Mouse (Mus musculus) embryonic facial prominence, embryonic 15.5 days (tissue): ENCODE results near the gene Dtx4. TPM values are rescaled to one million over a fixed set of nuclear protein-coding genes. Genes with fewer than 3 reads are reported as not detected.

Experiments
- ATAC-seq: fragments of 200-750 bp; cut with Nextera tagmentation; 2 replicates; pipeline ENCODE4 v1.8.0; 2017; ENCODE audit warnings: low read depth, moderate TSS enrichment; ENCODE audit not compliant: insufficient number of reproducible peaks, low FRiP score, low TSS enrichment
- H3K27ac ChIP-seq: fragments of 300-500 bp; sonication (generic); replicated peaks from 2 replicates; pipeline ENCODE4 v1.5.1; 2015; ENCODE audit warnings: mild to moderate bottlenecking, inconsistent platforms
- H3K27me3 ChIP-seq: fragments of 300-500 bp; sonication (generic); 2 replicates; pipeline ENCODE4 v1.6.1; 2015; ENCODE audit warnings: inconsistent platforms
- H3K36me3 ChIP-seq: fragments of 300-500 bp; sonication (generic); 2 replicates; pipeline ENCODE4 v1.6.1; 2015; ENCODE audit warnings: mild to moderate bottlenecking, inconsistent platforms
- H3K4me1 ChIP-seq: fragments of 300-500 bp; sonication (generic); 2 replicates; pipeline ENCODE4 v1.6.1; 2015; ENCODE audit warnings: inconsistent platforms
- H3K4me2 ChIP-seq: fragments of 300-500 bp; sonication (generic); replicated peaks from 2 replicates; pipeline ENCODE4 v1.6.1; 2015; ENCODE audit warnings: mild to moderate bottlenecking, inconsistent platforms
- H3K4me3 ChIP-seq: fragments of 300-500 bp; sonication (generic); replicated peaks from 2 replicates; pipeline ENCODE4 v1.5.1; 2015; ENCODE audit warnings: mild to moderate bottlenecking, inconsistent platforms
- H3K9ac ChIP-seq: fragments of 300-500 bp; sonication (generic); 2 replicates; pipeline ENCODE4 v1.6.1; 2015; ENCODE audit warnings: inconsistent platforms
- H3K9me3 ChIP-seq: fragments of 300-500 bp; sonication (generic); replicated peaks from 2 replicates; pipeline ENCODE4 v1.6.1; 2016; ENCODE audit warnings: inconsistent platforms
- WGBS: fragments of 180-500 bp; shearing (Covaris S2); methylation state at CpG from one replicate; pipeline ENCODE4 v1.1.7; 2015; 5-methylcytosine and 5-hydroxymethylcytosine counted together
- polyA plus RNA-seq: library from polyadenylated mRNA; unstranded; fragments of >200 nt; fragmentation: Nextera tagmentation; extraction: Ambion mirVana; gene quantifications from 2 replicates; pipeline ENCODE4 v1.2.1, GENCODE M21; 2015

The Dtx4 gene
- polyA plus RNA-seq, 1 experiment from 2014 or later: 10.1 TPM

- Histone ChIP-seq H3K4me1 (no peaks in the 10 kb centered on the region), H3K4me3 (peak overlapping the region; percentile 47), H3K27ac (no peak overlapping the region), H3K36me3 (no peaks in the 10 kb centered on the region), H3K4me2 (peak overlapping the region; percentile 65), H3K27me3 (peaks cover 5% of the 10 kb centered on the region; the same call in 1 of the 2 replicates), H3K9me3 (no peaks in the 10 kb centered on the region), H3K9ac (peak overlapping the region; percentile 33)
- WGBS: 3% methylated on average over 16 of the region's 16 CpGs
- 0 out of 2 replicates have a peak, but pooled peaks have one; percentile 72 for ATAC-seq
Measured at GRCm38 (mm10) chr19:12517671-12518540, 16.7 kb upstream of the Dtx4 start.

DNA sequence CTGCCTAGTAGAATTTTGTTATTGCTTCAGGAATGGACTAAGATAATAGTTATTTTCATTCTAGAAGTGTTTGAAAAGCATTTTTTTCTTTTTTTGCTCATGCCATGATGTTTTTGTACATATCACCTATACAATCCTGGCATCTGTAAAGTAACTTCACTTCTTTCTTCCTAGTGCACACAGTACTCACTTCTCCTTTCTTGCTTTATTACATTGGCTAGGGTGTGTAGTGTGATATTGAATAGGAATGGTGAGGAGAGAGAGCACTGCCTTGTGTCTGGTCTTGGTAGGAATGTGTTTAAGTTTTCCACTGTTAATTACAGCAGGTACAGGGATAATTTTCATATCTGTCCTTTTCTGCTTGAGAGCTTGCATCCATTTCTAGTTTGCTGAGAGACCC, 13.4 kb upstream of the Dtx4 start:
- H3K27me3 ChIP-seq: peaks cover 5% of the 10 kb centered on the region; the same call in 1 of the 2 replicates
- H3K4me2 ChIP-seq: no peak overlapping the region
- no peak overlapping the region for H3K4me3 ChIP-seq
- H3K4me1 ChIP-seq: no peaks in the 10 kb centered on the region
- no peak overlapping the region for H3K9ac ChIP-seq
- H3K9me3 ChIP-seq: no peaks in the 10 kb centered on the region
- no peaks in the 10 kb centered on the region for H3K36me3 ChIP-seq
- H3K27ac ChIP-seq: no peak overlapping the region
- no peak for ATAC-seq

DNA sequence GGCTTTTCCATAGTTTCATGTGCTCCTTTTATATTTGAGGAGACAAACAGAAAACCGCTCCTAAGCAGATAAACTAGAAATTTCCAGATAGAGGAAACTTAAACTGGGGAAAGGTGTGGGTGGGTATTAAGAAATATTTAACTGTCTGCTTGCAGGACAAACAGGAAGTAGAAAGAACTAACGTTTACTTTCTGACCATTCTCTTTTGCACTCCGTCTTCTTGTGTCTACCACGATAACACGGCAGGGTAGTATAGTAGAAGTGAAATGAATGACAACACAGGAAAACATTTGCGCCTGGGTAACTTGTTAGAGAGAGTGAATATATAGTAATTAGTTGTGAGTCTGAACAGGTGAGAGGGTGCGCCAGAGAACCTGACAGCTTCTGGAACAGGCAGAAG, 1.5 kb upstream of the Dtx4 start:
- WGBS: 91% methylated on average over 7 of the region's 7 CpGs
- no peaks in the 10 kb centered on the region for H3K27me3 ChIP-seq

DNA sequence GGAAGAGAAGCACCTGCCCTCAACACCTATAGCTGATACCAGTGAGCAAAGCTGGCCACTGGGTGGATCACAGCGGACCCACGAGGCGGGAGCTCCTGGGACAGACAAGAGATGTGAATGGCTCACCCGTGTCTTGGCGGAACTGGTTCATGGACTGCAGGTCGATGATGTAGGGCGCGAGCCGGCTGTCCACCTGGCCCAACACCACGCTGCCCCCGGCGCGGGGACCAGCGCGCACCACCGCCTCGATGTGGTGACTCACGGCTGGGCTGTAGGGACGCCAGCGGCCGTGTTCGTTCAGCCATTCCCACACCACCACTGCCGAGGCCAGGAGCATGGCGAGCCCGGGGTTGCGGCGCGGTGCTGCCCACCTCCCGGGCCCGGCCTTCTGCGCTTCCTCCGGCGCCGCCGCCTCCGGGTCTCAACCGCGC, 358 bp downstream of the Dtx4 start:
- Histone ChIP-seq H3K4me1 (peaks cover 13% of the 10 kb centered on the region), H3K27ac (peak overlapping the region; percentile 91), H3K9ac (peak overlapping the region; percentile 51), H3K27me3 (no peaks in the 10 kb centered on the region), H3K4me3 (peak overlapping the region; percentile 59), H3K9me3 (no peaks in the 10 kb centered on the region), H3K4me2 (peak overlapping the region; percentile 84), H3K36me3 (no peaks in the 10 kb centered on the region)
- peak; percentile 74 for ATAC-seq
- under 1% methylated on average over 38 of the region's 38 CpGs for WGBS

More for the DNA sequence above, 1.5 kb upstream of the Dtx4 start:
- Histone ChIP-seq H3K9me3 (no peaks in the 10 kb centered on the region), H3K9ac (no peak overlapping the region), H3K4me2 (no peak overlapping the region), H3K36me3 (no peaks in the 10 kb centered on the region), H3K27ac (no peak overlapping the region), H3K4me1 (peaks cover 13% of the 10 kb centered on the region), H3K4me3 (no peak overlapping the region)
- no peak for ATAC-seq

DNA sequence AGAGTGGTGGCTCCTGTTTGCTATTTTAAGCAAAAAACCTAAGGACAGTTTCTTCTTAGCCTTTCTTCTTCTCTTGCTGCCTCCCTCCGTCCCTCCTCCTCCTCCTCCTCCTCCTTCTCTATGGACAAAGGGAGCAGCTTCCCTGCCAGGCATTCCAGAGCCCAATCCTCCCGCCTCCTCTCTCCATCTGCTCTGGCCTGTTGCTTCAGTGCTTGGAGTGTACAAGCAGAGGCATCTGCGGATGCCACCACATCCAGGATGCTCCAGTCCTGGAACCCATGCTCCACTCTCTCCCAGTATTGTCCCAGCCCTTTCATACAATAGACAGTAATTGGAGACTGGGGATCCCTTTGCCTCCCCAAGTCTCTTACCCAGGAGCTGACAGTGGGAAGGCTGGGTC, 1.1 kb downstream of the Dtx4 start:
- 2% methylated on average over 3 of the region's 3 CpGs for WGBS
- Histone ChIP-seq H3K9me3 (no peaks in the 10 kb centered on the region), H3K27ac (peak overlapping the region; percentile 31; the same call in 1 of the 2 replicates), H3K4me2 (peak overlapping the region; percentile 84), H3K36me3 (no peaks in the 10 kb centered on the region), H3K4me3 (peak overlapping the region; percentile 59), H3K9ac (peak overlapping the region; percentile 51; the same call in 1 of the 2 replicates), H3K4me1 (peaks cover 13% of the 10 kb centered on the region), H3K27me3 (no peaks in the 10 kb centered on the region)
- 0 out of 2 replicates have a peak, but pooled peaks have one; percentile 27 for ATAC-seq

GRCm38 (mm10) chr19:12499485-12499884, 1.8 kb downstream of the Dtx4 start:
- H3K27ac ChIP-seq: peak overlapping the region; percentile 31; the same call in 1 of the 2 replicates
- ATAC-seq: no peak

DNA sequence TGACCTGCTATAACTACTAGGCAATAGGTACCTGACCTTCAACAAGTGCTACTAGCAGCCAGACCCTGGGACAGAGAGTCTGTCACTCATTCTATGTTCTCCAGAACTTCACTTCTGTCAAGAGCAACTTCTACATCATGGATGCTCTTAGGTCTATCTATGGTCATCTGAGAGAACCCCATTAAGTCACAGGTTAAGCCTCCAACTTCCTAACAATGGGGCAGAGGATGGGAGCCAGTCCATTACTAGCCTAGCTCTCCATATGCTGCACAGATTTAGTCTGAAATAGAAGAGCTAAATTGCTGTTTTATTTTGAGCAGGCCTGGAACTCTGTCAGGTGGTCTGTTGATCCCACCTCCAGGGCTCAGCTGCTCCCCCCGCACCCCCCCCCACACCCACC, 2.3 kb downstream of the Dtx4 start:
- WGBS: 63% methylated on average over 1 of the region's 1 CpGs
- H3K9ac ChIP-seq: no peak overlapping the region
- H3K27me3 ChIP-seq: no peaks in the 10 kb centered on the region
- H3K9me3 ChIP-seq: no peaks in the 10 kb centered on the region
- H3K4me3 ChIP-seq: no peak overlapping the region
- H3K4me2 ChIP-seq: peak overlapping the region; percentile 84; the same call in 1 of the 2 replicates
- ATAC-seq: no peak
- H3K27ac ChIP-seq: no peak overlapping the region
- H3K36me3 ChIP-seq: no peaks in the 10 kb centered on the region
- H3K4me1 ChIP-seq: peaks cover 13% of the 10 kb centered on the region

More at GRCm38 (mm10) chr19:12499485-12499884, 1.8 kb downstream of the Dtx4 start:
- peak overlapping the region; percentile 59 for H3K4me3 ChIP-seq
- no peaks in the 10 kb centered on the region for H3K36me3 ChIP-seq
- peaks cover 13% of the 10 kb centered on the region for H3K4me1 ChIP-seq
- 15% methylated on average over 2 of the region's 2 CpGs for WGBS
- no peaks in the 10 kb centered on the region for H3K27me3 ChIP-seq
- H3K9me3 ChIP-seq: no peaks in the 10 kb centered on the region
- H3K4me2 ChIP-seq: peak overlapping the region; percentile 84
- no peak overlapping the region for H3K9ac ChIP-seq

- no peak overlapping the region for H3K4me2 ChIP-seq
- no peak for ATAC-seq
- H3K27ac ChIP-seq: no peak overlapping the region
- no peak overlapping the region for H3K9ac ChIP-seq
- H3K9me3 ChIP-seq: no peaks in the 10 kb centered on the region
- H3K36me3 ChIP-seq: no peaks in the 10 kb centered on the region
- no peak overlapping the region for H3K4me3 ChIP-seq
- H3K27me3 ChIP-seq: no peaks in the 10 kb centered on the region
- WGBS: 87% methylated on average over 4 of the region's 4 CpGs
- H3K4me1 ChIP-seq: peaks cover 13% of the 10 kb centered on the region
Measured at GRCm38 (mm10) chr19:12498321-12498720, 2.9 kb downstream of the Dtx4 start.

- no peaks in the 10 kb centered on the region for H3K27me3 ChIP-seq
- H3K4me3 ChIP-seq: no peak overlapping the region
- 72% methylated on average over 2 of the region's 2 CpGs for WGBS
- no peak for ATAC-seq
- H3K36me3 ChIP-seq: no peaks in the 10 kb centered on the region
- H3K4me1 ChIP-seq: peaks cover 13% of the 10 kb centered on the region
- H3K9me3 ChIP-seq: no peaks in the 10 kb centered on the region
- H3K9ac ChIP-seq: no peak overlapping the region
- H3K4me2 ChIP-seq: no peak overlapping the region
- H3K27ac ChIP-seq: no peak overlapping the region
Measured at GRCm38 (mm10) chr19:12497909-12498308, 3.3 kb downstream of the Dtx4 start.

DNA sequence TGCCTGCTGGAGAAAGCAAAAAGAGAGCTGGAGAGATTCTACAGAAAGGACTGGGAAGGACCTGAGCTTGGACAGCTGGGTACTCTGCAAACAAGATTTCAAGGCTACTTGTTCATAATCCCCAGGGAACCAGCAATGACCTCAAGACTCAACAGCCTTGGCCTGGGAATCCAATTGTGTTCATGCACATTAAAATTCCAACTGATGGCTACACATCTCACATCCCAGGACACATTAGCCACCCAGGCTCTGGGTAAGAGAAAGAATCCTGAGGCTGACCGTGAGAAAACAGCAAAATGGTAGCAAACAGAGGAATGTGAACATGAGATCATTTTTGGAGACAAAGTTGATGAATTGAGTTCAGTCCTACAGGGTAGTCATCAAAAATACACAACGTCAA, 5.0 kb downstream of the Dtx4 start:
- Histone ChIP-seq H3K27ac (no peak overlapping the region), H3K9ac (no peak overlapping the region), H3K9me3 (no peaks in the 10 kb centered on the region), H3K27me3 (no peaks in the 10 kb centered on the region), H3K36me3 (peaks cover 9% of the 10 kb centered on the region), H3K4me3 (no peak overlapping the region), H3K4me2 (no peak overlapping the region), H3K4me1 (peaks cover 13% of the 10 kb centered on the region)
- WGBS: 88% methylated on average over 2 of the region's 2 CpGs
- no peak for ATAC-seq

- no peak for ATAC-seq
- Histone ChIP-seq H3K9ac (no peak overlapping the region), H3K36me3 (peaks cover 18% of the 10 kb centered on the region), H3K9me3 (no peaks in the 10 kb centered on the region), H3K27ac (no peak overlapping the region), H3K4me3 (no peak overlapping the region), H3K4me2 (no peak overlapping the region), H3K27me3 (no peaks in the 10 kb centered on the region), H3K4me1 (0 out of 2 replicates have a peak, but pooled peaks cover 3% of the 10 kb centered on the region)
- 78% methylated on average over 3 of the region's 3 CpGs for WGBS
Measured at GRCm38 (mm10) chr19:12494972-12495535, 6.2 kb downstream of the Dtx4 start.
